Mouse (Mus musculus) ES-E14 (cell line): ENCODE results near the gene Rcbtb2. TPM values are rescaled to one million over a fixed set of nuclear protein-coding genes. Genes with fewer than 3 reads are reported as not detected.
"Not testable (repeated sequence)": the region's sequence is repeated elsewhere in the genome, so short reads cannot be mapped to it uniquely, and the experiment has no call there.

Source experiments
- DNase-seq: peaks from one replicate; pipeline ENCODE4 v3.0.0-alpha.2; 2013; ENCODE audit warnings: low read depth, low spot score
- H3K27ac ChIP-seq: 2 replicates; pipeline ENCODE4 v1.5.1; 2012; ENCODE audit warnings: low read depth, mild to moderate bottlenecking, low read length, moderate library complexity, mixed read lengths; ENCODE audit not compliant: poor library complexity, insufficient read depth, severe bottlenecking
- H3K36me3 ChIP-seq: 2 replicates; pipeline ENCODE4 v1.6.1; 2012; ENCODE audit warnings: mild to moderate bottlenecking, low read length, moderate library complexity, mixed read lengths; ENCODE audit not compliant: control insufficient read depth, poor library complexity, insufficient read depth, severe bottlenecking
- H3K4me1 ChIP-seq, 2 experiments: fragments of 150-350 bp in 1 of 2; sonication (generic) in 1 of 2; 2 replicates each; pipeline ENCODE4 v1.6.1; 2012; ENCODE audit warnings: low read length in 2 of 2, mild to moderate bottlenecking in 1 of 2, mixed read lengths in 1 of 2; ENCODE audit not compliant: control insufficient read depth in 2 of 2, insufficient read depth in 2 of 2, poor library complexity in 1 of 2
- H3K4me3 ChIP-seq, 2 experiments: fragments of 150-350 bp in 1 of 2; sonication (generic) in 1 of 2; 2 replicates each; pipeline ENCODE4 v1.5.1; 2012; ENCODE audit warnings: low read length in 2 of 2, low read depth in 1 of 2, mild to moderate bottlenecking in 1 of 2, mixed read lengths in 1 of 2; ENCODE audit not compliant: insufficient read depth in 1 of 2, poor library complexity in 1 of 2, severe bottlenecking in 1 of 2
- H3K9ac ChIP-seq: 2 replicates; pipeline ENCODE4 v1.6.1; 2012; ENCODE audit warnings: low read depth, mild to moderate bottlenecking, low read length, mixed read lengths; ENCODE audit not compliant: poor library complexity, insufficient read depth, severe bottlenecking
- H3K9me3 ChIP-seq: fragments of 150-350 bp; sonication (generic); 2 replicates; pipeline ENCODE4 v1.6.1; 2012; ENCODE audit warnings: low read depth, mild to moderate bottlenecking, low read length; ENCODE audit not compliant: control insufficient read depth, insufficient read depth
- CHD2 ChIP-seq: IDR thresholded peaks from 2 replicates; pipeline ENCODE4 v1.6.1; 2014; ENCODE audit warnings: mild to moderate bottlenecking, low read depth, low read length, inconsistent platforms
- HCFC1 ChIP-seq: IDR thresholded peaks from 2 replicates; pipeline ENCODE4 v1.6.1; 2012; ENCODE audit warnings: low read length, inconsistent platforms, borderline replicate concordance; ENCODE audit not compliant: insufficient read depth
- MAFK ChIP-seq: IDR thresholded peaks from 2 replicates; pipeline ENCODE4 v1.6.1; 2014; ENCODE audit warnings: mild to moderate bottlenecking, low read depth, low read length, inconsistent platforms; ENCODE audit not compliant: insufficient read depth
- ZC3H11A ChIP-seq: IDR thresholded peaks from 2 replicates; pipeline ENCODE4 v1.6.1; 2012; ENCODE audit warnings: low read depth, mild to moderate bottlenecking, inconsistent platforms, low read length, borderline replicate concordance
- ZNF384 ChIP-seq: IDR thresholded peaks from 2 replicates; pipeline ENCODE4 v1.6.1; 2012; ENCODE audit warnings: low read depth, low read length, inconsistent platforms
- in situ Hi-C, 2 experiments: fragments of 600-800 bp; cut with MboI; formaldehyde crosslinking; loops; one replicate each; pipeline ENCODE4 v1.15.1; 2025; ENCODE audit warnings: low sequenced_read_pairs in 2 of 2, inconsistent platforms in 1 of 2; ENCODE audit not compliant: unreplicated experiment in 2 of 2
- total RNA-seq: library from RNA; depleted of rRNA; stranded (reverse); fragments of 300-350 nt; gene quantifications from 2 replicates; pipeline ENCODE4 v1.2.3, GENCODE M21; 2012

The Rcbtb2 gene
- total RNA-seq, 1 experiment: 11.2 TPM

DNA sequence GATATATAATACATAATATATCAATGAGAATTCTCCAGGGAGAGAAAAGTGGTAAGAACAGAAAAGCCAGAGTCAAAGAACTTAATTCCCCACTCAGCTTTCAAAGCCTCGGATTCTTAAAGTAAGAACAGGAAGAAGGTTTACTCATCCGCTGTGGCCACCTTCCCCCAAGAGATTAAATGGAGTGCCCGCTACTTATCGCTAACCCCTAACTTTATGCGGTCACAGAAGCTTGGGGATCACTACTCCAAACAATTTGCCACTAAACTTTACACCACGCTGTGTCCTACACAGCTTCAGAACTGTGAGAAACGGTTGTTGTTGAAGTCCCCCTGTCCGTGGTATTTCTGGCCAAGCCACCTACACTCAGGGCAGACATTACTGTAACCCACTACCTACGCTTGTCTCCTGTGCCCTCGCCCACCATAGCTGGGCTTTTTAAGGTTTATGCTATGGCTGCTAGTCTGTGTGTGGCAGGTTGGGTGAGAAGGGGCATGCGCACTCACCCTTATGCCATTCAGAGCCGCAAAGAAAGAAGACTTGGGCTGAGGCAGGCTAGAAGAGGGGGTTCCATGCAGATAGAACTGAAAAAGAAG, 20.5 kb upstream of the Rcbtb2 start:
- no peak for TF ChIP-seq ZC3H11A
- no peak for TF ChIP-seq CHD2

DNA sequence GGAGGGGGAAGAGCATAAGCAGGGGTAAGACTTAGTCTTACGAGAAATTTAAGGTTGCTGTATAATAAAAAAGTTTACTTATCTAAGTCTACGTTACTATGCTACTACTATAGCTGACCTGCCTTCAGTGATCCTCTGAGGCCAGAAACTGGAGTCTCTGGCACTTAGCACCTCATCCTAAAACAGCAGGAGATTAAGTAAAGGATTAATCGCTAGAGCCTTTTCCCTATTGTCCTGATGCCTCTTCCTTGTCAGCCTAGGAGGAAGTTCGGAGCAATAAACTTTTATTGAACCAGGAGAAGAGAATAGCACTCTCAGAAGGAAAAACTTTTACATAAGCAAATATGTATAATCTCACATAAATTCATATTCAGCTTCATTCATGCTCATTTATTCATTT, 19.9 kb upstream of the Rcbtb2 start:
- H3K9ac ChIP-seq, H3K4me1 ChIP-seq, H3K27ac ChIP-seq, H3K9me3 ChIP-seq, H3K4me3 ChIP-seq, H3K36me3 ChIP-seq, DNase-seq: not testable (repeated sequence)
- in situ Hi-C loops: loop anchor here (10.0 kb wide), 2 partner anchors 162 to 182 kb away; no protein-coding TSS in a partner anchor

More for the DNA sequence above, 20.5 kb upstream of the Rcbtb2 start:
- no peaks in the 10 kb centered on the region for H3K36me3 ChIP-seq
- H3K4me3 ChIP-seq: no peak overlapping the region
- DNase-seq: no peak
- H3K9me3 ChIP-seq: no peaks in the 10 kb centered on the region
- no peak overlapping the region for H3K9ac ChIP-seq
- in situ Hi-C loops: loop anchor here (10.0 kb wide), 2 partner anchors 162 to 182 kb away; no protein-coding TSS in a partner anchor
- H3K27ac ChIP-seq: no peak overlapping the region
- peaks cover 0 to 4% of the 10 kb centered on the region in 2 experiments; a peak in 1 of 4 replicates for H3K4me1 ChIP-seq

GRCm38 (mm10) chr14:73104913-73105312, 17.9 kb upstream of the Rcbtb2 start:
- DNase-seq: no peak
- no peak overlapping the region for H3K27ac ChIP-seq
- peaks cover 0 to 6% of the 10 kb centered on the region in 2 experiments; a peak in 1 of 4 replicates for H3K4me1 ChIP-seq
- no peak overlapping the region for H3K4me3 ChIP-seq
- H3K9ac ChIP-seq: no peak overlapping the region
- TF ChIP-seq CHD2 (no peak), MAFK (no peak), HCFC1 (no peak), ZNF384 (no peak), ZC3H11A (no peak)
- in situ Hi-C loops: loop anchor here (10.0 kb wide), 2 partner anchors 160 to 180 kb away; no protein-coding TSS in a partner anchor
- H3K9me3 ChIP-seq: no peaks in the 10 kb centered on the region
- H3K36me3 ChIP-seq: no peaks in the 10 kb centered on the region

DNA sequence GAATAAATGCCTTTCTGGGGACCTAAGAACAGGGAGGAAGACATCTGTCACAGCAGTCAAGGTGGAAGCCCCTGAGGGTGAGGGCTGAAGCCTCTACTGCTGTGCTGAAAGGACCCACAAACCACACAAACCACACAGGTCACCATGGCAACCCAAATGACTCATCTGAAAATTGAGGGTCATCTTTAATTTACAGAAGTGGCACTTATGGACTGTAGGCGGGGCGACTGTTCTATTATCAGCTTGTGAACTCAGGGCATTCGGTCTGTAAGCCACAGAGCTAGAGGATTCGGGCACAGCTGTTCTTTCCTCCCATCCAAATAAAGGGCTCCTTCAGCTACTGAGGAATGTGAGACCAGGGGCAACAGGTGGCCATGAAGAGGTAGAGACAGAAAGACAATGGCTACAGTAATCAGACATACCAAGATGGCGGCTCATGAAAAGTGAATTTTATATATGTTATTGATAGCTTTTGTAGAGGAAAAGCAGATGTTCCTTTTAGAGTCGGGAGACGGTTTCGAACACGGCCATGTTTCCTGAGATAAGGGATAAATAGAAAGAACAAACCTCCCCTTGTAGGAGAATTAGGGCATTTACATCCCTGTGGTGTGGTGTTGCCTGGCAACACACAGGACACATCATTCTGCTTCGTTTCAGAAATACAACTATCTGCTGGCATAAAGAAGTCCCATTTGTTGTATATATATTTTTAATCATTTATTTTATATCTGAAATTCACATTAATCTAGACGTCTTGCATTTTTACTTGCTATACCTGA, 17.2 kb upstream of the Rcbtb2 start:
- Histone ChIP-seq H3K9ac (no peak overlapping the region), H3K4me1 (peaks cover 0 to 6% of the 10 kb centered on the region in 2 experiments; a peak in 1 of 4 replicates), H3K27ac (no peak overlapping the region), H3K4me3 (no peak overlapping the region), H3K36me3 (no peaks in the 10 kb centered on the region), H3K9me3 (no peaks in the 10 kb centered on the region)
- no peak for DNase-seq
- in situ Hi-C loops: loop anchor here (10.0 kb wide), 2 partner anchors 159 to 179 kb away; no protein-coding TSS in a partner anchor
- TF ChIP-seq ZC3H11A (no peak), ZNF384 (no peak), CHD2 (no peak), HCFC1 (no peak), MAFK (no peak)
